Mouse (Mus musculus) lung, adult 2 months (tissue): ENCODE measurements at regions not wholly inside any gene's neighbourhood (a gene's known extent, or its start where the extent isn't known, plus 50 kb on each side); places are given as distances from the start of the nearest gene placed in this dataset.

Experiments used
- CTCF ChIP-seq: fragments of 200-500 bp; IDR thresholded peaks from 2 replicates; pipeline ENCODE4 v1.5.1; 2011; ENCODE audit warnings: mild to moderate bottlenecking, low read length, control low read depth; ENCODE audit not compliant: insufficient read depth
- POLR2A ChIP-seq: fragments of 200-500 bp; IDR thresholded peaks from 2 replicates; pipeline ENCODE4 v1.6.1; 2011; ENCODE audit warnings: low read depth, mild to moderate bottlenecking, control low read depth, low read length, borderline replicate concordance; ENCODE audit errors: extremely low read depth

DNA sequence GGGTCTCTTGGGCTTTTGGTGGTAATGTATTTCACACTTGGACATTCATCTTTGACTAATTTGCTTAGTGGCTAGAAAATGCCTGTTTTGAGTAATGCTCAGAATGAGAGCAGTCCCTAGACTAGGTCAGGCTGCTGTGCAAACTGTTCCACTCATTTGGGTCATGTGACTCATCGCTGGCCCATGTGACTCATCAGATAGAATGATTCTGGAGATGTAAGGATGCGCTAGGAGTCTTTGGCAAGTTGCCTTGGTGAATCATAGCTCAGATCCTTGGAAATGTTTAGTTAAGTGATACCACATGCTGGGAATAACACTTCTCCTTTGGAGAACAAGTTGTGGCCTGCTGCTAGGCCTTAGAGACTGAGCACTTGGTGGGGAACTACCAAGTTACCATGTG is 130.2 kb upstream of the Fbxo11 start:
- TF ChIP-seq CTCF (no peak), POLR2A (no peak)
